In the genomic region with DNA sequence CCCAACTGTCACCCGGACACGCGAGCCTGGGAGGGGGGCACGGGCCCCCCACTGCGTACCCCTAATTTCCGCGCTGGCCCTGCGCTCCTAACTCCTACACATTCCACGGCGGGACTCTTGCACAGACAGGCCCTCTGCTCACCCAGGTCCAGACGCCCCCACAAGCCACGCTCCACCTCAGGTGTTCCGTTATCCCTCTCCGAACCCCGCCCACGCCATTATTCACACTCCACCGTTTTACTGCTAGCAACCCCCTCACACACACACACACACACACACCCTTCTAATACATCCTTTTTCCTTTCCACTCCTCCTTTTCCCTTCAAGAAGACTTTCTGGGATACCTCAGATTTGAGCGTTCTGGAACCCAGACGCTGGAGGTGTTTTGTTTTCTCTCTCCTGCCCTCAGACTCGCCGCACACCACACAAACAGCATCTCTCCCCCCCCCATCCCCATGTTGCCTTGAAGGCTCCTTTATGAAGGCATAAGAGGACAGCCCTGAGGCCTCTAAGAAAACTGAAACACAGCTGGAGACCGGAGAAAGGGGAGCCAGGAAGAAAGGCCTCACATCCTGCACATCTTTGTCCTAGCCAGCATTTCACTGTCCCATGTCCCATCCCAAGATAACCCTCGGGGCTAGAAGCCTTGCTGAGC, we compare ENCODE assay signal across 8 mouse cellular contexts. TPM values are rescaled to one million over a fixed set of nuclear protein-coding genes. Genes with fewer than 3 reads are reported as not detected.
DNase-seq lines count a peak whose midpoint lies in the region; ATAC-seq lines count a peak whose summit lies in the region.

No protein-coding gene starts in this region.

- peak overlapping the region; percentile 78 for H3K9ac ChIP-seq in intestine, embryonic 16.5 days (ENCODE audit: low read depth, low read length)
- H3K9ac ChIP-seq in neural tube, embryonic 13.5 days, result peak overlapping the region; percentile 65

- H3K4me2 ChIP-seq in intestine, embryonic 16.5 days (ENCODE audit: low read depth, low read length), result peak overlapping the region; percentile 100
- H3K4me2 ChIP-seq in neural tube, embryonic 13.5 days, result peak overlapping the region; percentile 80

- peaks cover 72% of the 10 kb centered on the region for H3K4me1 ChIP-seq in intestine, embryonic 16.5 days (ENCODE audit: control insufficient read depth, insufficient read depth, low read length)
- H3K4me1 ChIP-seq in neural tube, embryonic 13.5 days (replicated peaks), result peaks cover 73% of the 10 kb centered on the region

- peak; percentile 17 for DNase-seq in embryo, embryonic 10.5 days (ENCODE audit: low spot score)
- no peak for DNase-seq in embryo, embryonic 9.5 days (ENCODE audit: extremely low spot score)
- DNase-seq in thymus, postnatal 0 days (ENCODE audit: low spot score), result peak; percentile 18
- no peak for DNase-seq in thymus, adult 18-20 months
- no peak for DNase-seq in urinary bladder, postnatal 25 days (ENCODE audit: low spot score)
- DNase-seq in spleen, postnatal 4 days (ENCODE audit: low spot score in 2 of 2), result no peak

- 8% methylated on average over 23 of the region's 23 CpGs for WGBS in intestine, embryonic 16.5 days
- WGBS in neural tube, embryonic 13.5 days, result 4% methylated on average over 23 of the region's 23 CpGs

- H3K4me3 ChIP-seq in intestine, embryonic 16.5 days (ENCODE audit: low read length), result peak overlapping the region; percentile 68
- peak overlapping the region; percentile 45 for H3K4me3 ChIP-seq in neural tube, embryonic 13.5 days

- no peaks in the 10 kb centered on the region for H3K27me3 ChIP-seq in intestine, embryonic 16.5 days (replicated peaks; ENCODE audit: control insufficient read depth, insufficient read depth, low read length)
- peaks cover 30% of the 10 kb centered on the region for H3K27me3 ChIP-seq in neural tube, embryonic 13.5 days

- peak; percentile 4; the same call in 1 of the 2 replicates for ATAC-seq in intestine, embryonic 16.5 days
- ATAC-seq in neural tube, embryonic 13.5 days (ENCODE audit: low read depth), result peak; percentile 38

- H3K9me3 ChIP-seq in intestine, embryonic 16.5 days (ENCODE audit: control insufficient read depth, low read length), result no peaks in the 10 kb centered on the region
- H3K9me3 ChIP-seq in neural tube, embryonic 13.5 days, result no peaks in the 10 kb centered on the region

- H3K36me3 ChIP-seq in intestine, embryonic 16.5 days (ENCODE audit: control insufficient read depth, insufficient read depth, low read length), result no peaks in the 10 kb centered on the region
- no peaks in the 10 kb centered on the region for H3K36me3 ChIP-seq in neural tube, embryonic 13.5 days

- H3K27ac ChIP-seq in intestine, embryonic 16.5 days (ENCODE audit: low read length), result no peak overlapping the region
- peak overlapping the region; percentile 64 for H3K27ac ChIP-seq in neural tube, embryonic 13.5 days (replicated peaks)

RNA-seq across cellular contexts. Expression of gene Slc29a1, which starts 3.5 kb away (rescaled TPM):
- polyA plus RNA-seq in thymus, postnatal 0 days (2015; fragmentation: Nextera tagmentation; extraction: Ambion mirVana), result 243 and 252 TPM in 2 replicates
- polyA plus RNA-seq in intestine, embryonic 16.5 days (2015; fragmentation: Nextera tagmentation; extraction: Ambion mirVana), result 73.4 and 83.1 TPM in 2 replicates
- 40.1 and 41.6 TPM in 2 replicates for polyA plus RNA-seq in neural tube, embryonic 13.5 days (2015; fragmentation: Nextera tagmentation; extraction: Ambion mirVana)

RNA-seq across cellular contexts. Expression of gene Mymx, which starts 6.0 kb away (rescaled TPM):
- 1.5 and 1.7 TPM in 2 replicates for polyA plus RNA-seq in thymus, postnatal 0 days (2015; fragmentation: Nextera tagmentation; extraction: Ambion mirVana)
- 0.22 and 0.64 TPM in 2 replicates for polyA plus RNA-seq in intestine, embryonic 16.5 days (2015; fragmentation: Nextera tagmentation; extraction: Ambion mirVana)
- polyA plus RNA-seq in neural tube, embryonic 13.5 days (2015; fragmentation: Nextera tagmentation; extraction: Ambion mirVana), result 1.6 and 3.6 TPM in 2 replicates

RNA-seq across cellular contexts. Expression of gene Hsp90ab1, which starts 22.8 kb away (rescaled TPM):
- polyA plus RNA-seq in thymus, postnatal 0 days (2015; fragmentation: Nextera tagmentation; extraction: Ambion mirVana), result 1,223 and 1,279 TPM in 2 replicates
- 1,309 and 1,475 TPM in 2 replicates for polyA plus RNA-seq in intestine, embryonic 16.5 days (2015; fragmentation: Nextera tagmentation; extraction: Ambion mirVana)
- 1,589 and 1,622 TPM in 2 replicates for polyA plus RNA-seq in neural tube, embryonic 13.5 days (2015; fragmentation: Nextera tagmentation; extraction: Ambion mirVana)

RNA-seq across cellular contexts. Expression of gene Slc35b2, which starts 32.2 kb away (rescaled TPM):
- 95.8 and 96.9 TPM in 2 replicates for polyA plus RNA-seq in thymus, postnatal 0 days (2015; fragmentation: Nextera tagmentation; extraction: Ambion mirVana)
- 132 and 136 TPM in 2 replicates for polyA plus RNA-seq in intestine, embryonic 16.5 days (2015; fragmentation: Nextera tagmentation; extraction: Ambion mirVana)
- 75.0 and 84.2 TPM in 2 replicates for polyA plus RNA-seq in neural tube, embryonic 13.5 days (2015; fragmentation: Nextera tagmentation; extraction: Ambion mirVana)

RNA-seq across cellular contexts. Expression of gene Nfkbie, which starts 40.4 kb away (rescaled TPM):
- 70.4 and 80.2 TPM in 2 replicates for polyA plus RNA-seq in thymus, postnatal 0 days (2015; fragmentation: Nextera tagmentation; extraction: Ambion mirVana)
- polyA plus RNA-seq in intestine, embryonic 16.5 days (2015; fragmentation: Nextera tagmentation; extraction: Ambion mirVana), result 5.0 and 5.5 TPM in 2 replicates
- 5.3 and 5.6 TPM in 2 replicates for polyA plus RNA-seq in neural tube, embryonic 13.5 days (2015; fragmentation: Nextera tagmentation; extraction: Ambion mirVana)

Comparison
In these comparisons a context has a peak if more than half of its experiments do, and no peak if none do; other contexts are left out.
1. DNase-seq: peak in embryo, embryonic 10.5 days (single experiment) and thymus, postnatal 0 days (single experiment); none in embryo, embryonic 9.5 days (single experiment), thymus, adult 18-20 months (0 of 2), urinary bladder, postnatal 25 days (single experiment) and spleen, postnatal 4 days (0 of 2).